Mouse (Mus musculus): ENCODE measurements around the gene Ska2. TPM values are rescaled to one million over a fixed set of nuclear protein-coding genes. Genes with fewer than 3 reads are reported as not detected.

Ska2 gene
- polyA plus RNA-seq, 1 experiment, result 4.9 TPM

DNA sequence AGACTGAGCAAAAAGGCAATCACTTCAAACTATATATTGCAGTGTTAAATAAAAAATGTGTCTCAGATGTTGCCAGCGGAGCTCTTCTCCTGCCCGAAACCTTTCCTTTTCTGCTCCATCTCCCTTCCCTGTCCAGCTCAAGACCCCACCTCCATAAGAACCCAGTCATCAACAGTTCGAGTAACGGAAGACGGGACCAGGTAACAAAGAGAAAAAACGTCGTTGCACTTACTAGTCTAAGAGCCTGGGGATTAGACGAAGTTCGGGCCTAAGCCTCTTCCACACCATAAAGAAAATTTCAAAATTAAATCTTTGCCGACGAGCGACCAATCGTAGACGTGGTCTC, 652 bp upstream of the Ska2 start, which contains the start of gene Prr11:
Gene Prr11, minus strand, starts transcription at position 300 of the 346 bp plus-strand sequence.
- under 1% methylated on average over 14 of the region's 14 CpGs for WGBS
- no peak for DNase-seq
- peaks cover 5% of the 10 kb centered on the region; the same call in 1 of the 2 replicates for H3K4me1 ChIP-seq (ENCODE audit: control insufficient read depth, insufficient read depth, low read length)
- peak within 1 kb of the TSS; percentile 88 for H3K4me3 ChIP-seq (replicated peaks; ENCODE audit: extremely low read depth, low read depth, low read length)
- TF ChIP-seq POLR2A (IDR thresholded peaks at IDR 0.05; ENCODE audit: borderline replicate concordance, extremely low read depth, low read depth, low read length), result no peak
- TF ChIP-seq CTCF (IDR thresholded peaks at IDR 0.05; ENCODE audit: insufficient read depth, low read length), result no peak

- H3K4me3 ChIP-seq (replicated peaks; ENCODE audit: extremely low read depth, low read depth, low read length), result peak overlapping the region; percentile 88
- peak; percentile 49 for DNase-seq
- under 1% methylated on average over 42 of the region's 42 CpGs for WGBS
- no peak for TF ChIP-seq CTCF (IDR thresholded peaks at IDR 0.05; ENCODE audit: insufficient read depth, low read length)
- TF ChIP-seq POLR2A (IDR thresholded peaks at IDR 0.05; ENCODE audit: borderline replicate concordance, extremely low read depth, low read depth, low read length), result peak; percentile 18; the same call in 1 of the 2 replicates
- peaks cover 5% of the 10 kb centered on the region; the same call in 1 of the 2 replicates for H3K4me1 ChIP-seq (ENCODE audit: control insufficient read depth, insufficient read depth, low read length)
Measured at GRCm38 (mm10) chr11:87109519-87110171, 611 bp downstream of the Ska2 start.

- H3K4me3 ChIP-seq (replicated peaks; ENCODE audit: extremely low read depth, low read depth, low read length), result peak overlapping the region; percentile 88
- no peak for TF ChIP-seq CTCF (IDR thresholded peaks at IDR 0.05; ENCODE audit: insufficient read depth, low read length)
- TF ChIP-seq POLR2A (IDR thresholded peaks at IDR 0.05; ENCODE audit: borderline replicate concordance, extremely low read depth, low read depth, low read length), result no peak
- peaks cover 5% of the 10 kb centered on the region; the same call in 1 of the 2 replicates for H3K4me1 ChIP-seq (ENCODE audit: control insufficient read depth, insufficient read depth, low read length)
- DNase-seq, result no peak
- 7% methylated on average over 9 of the region's 9 CpGs for WGBS
Measured at GRCm38 (mm10) chr11:87110172-87110909, 1.3 kb downstream of the Ska2 start.

DNA sequence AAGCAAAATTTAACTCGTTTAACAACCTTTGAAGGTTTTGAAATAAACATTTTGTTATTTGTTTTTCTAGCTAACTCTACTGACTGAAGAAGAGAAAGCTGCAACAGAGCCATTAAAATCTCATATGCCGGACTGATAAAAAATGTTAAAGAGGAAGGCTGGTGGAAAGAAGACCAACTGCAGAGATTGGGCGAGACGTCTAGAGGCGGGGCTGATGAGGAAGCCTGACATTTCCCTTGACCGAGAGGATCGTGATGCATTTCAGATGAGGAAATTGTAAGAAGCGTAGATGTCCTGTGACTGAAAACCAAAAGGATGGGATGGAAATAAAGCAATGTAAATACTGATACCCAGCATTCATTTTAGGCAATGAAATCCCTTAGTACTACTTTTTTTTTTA, 12.8 kb downstream of the Ska2 start:
- 60% methylated on average over 8 of the region's 8 CpGs for WGBS
- TF ChIP-seq POLR2A (IDR thresholded peaks at IDR 0.05; ENCODE audit: borderline replicate concordance, extremely low read depth, low read depth, low read length) (no peak), CTCF (IDR thresholded peaks at IDR 0.05; ENCODE audit: insufficient read depth, low read length) (no peak)
- no peak overlapping the region for H3K4me3 ChIP-seq (replicated peaks; ENCODE audit: extremely low read depth, low read depth, low read length)
- H3K4me1 ChIP-seq (ENCODE audit: control insufficient read depth, insufficient read depth, low read length), result no peaks in the 10 kb centered on the region; the same call in 1 of the 2 replicates
- no peak for DNase-seq

GRCm38 (mm10) chr11:87125562-87125961, 16.5 kb downstream of the Ska2 start:
- TF ChIP-seq POLR2A (IDR thresholded peaks at IDR 0.05; ENCODE audit: borderline replicate concordance, extremely low read depth, low read depth, low read length), result no peak
- no peak for TF ChIP-seq CTCF (IDR thresholded peaks at IDR 0.05; ENCODE audit: insufficient read depth, low read length)
- H3K4me3 ChIP-seq (replicated peaks; ENCODE audit: extremely low read depth, low read depth, low read length), result no peak overlapping the region
- WGBS, result 56% methylated on average over 4 of the region's 4 CpGs
- no peaks in the 10 kb centered on the region; the same call in 1 of the 2 replicates for H3K4me1 ChIP-seq (ENCODE audit: control insufficient read depth, insufficient read depth, low read length)
- no peak for DNase-seq

GRCm38 (mm10) chr11:87126281-87126823, 17.3 kb downstream of the Ska2 start:
- WGBS, result 1% methylated on average over 12 of the region's 12 CpGs
- Histone ChIP-seq H3K4me3 (replicated peaks; ENCODE audit: extremely low read depth, low read depth, low read length) (peak overlapping the region; percentile 67), H3K4me1 (ENCODE audit: control insufficient read depth, insufficient read depth, low read length) (no peaks in the 10 kb centered on the region; the same call in 1 of the 2 replicates)
- no peak for TF ChIP-seq CTCF (IDR thresholded peaks at IDR 0.05; ENCODE audit: insufficient read depth, low read length)
- no peak for TF ChIP-seq POLR2A (IDR thresholded peaks at IDR 0.05; ENCODE audit: borderline replicate concordance, extremely low read depth, low read depth, low read length)
- DNase-seq, result no peak

DNA sequence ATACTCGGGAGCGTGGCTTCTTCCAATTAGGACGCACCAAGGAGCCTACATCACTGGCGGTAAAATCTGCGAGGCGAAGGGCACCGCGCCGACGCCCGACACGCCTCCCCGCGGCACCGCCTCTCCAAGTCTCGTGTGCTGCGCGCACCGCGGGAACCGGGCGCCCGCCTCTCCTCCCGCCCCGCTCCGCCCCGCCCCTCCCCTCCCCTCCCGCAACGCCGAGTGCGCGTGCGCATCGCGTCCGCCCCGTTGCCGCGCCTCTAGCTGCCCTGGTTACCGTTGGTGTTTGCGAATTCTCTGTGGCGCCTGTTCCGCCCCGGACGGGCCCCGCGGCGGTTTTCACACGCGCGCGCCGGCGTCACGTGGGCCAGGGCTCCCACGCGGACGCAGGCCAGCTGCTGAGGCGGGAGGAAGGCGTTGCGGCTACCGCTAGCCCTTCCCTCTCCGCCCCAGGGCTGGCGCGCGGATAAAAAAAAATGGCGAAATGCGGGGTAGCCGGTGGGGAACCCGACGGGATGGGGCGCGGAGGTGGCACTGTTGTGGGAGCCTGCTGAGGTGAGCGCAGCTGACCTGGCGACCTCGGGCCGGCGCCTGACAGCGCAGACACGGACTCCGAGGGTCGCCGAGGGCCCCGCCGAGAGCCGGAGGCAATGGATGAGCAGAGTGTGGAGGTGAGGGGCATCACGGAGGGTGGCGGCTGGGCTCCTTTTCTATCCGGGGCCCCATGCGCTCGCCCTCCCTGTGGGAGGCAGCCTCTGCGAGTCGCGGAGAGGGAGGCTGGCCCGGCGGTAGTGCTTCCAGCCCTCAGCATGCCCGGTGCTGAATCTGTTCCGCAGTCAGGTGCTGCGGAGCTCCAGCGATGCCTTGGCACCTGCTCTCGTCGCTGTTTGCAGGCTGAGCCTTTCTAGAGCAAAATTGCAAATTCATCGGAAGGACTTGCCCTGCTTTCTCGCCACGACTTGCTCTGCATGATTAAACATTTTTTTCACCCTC, 18.1 kb downstream of the Ska2 start, which contains the start of gene Trim37:
Gene Trim37, plus strand, starts transcription at position 254 of the 993 bp plus-strand sequence.
- H3K4me1 ChIP-seq (ENCODE audit: control insufficient read depth, insufficient read depth, low read length), result no peaks in the 10 kb centered on the region; the same call in 1 of the 2 replicates
- WGBS, result under 1% methylated on average over 101 of the region's 105 CpGs
- peak; percentile 40; the same call in 1 of the 2 replicates for TF ChIP-seq POLR2A (IDR thresholded peaks at IDR 0.05; ENCODE audit: borderline replicate concordance, extremely low read depth, low read depth, low read length)
- TF ChIP-seq CTCF (IDR thresholded peaks at IDR 0.05; ENCODE audit: insufficient read depth, low read length), result no peak
- H3K4me3 ChIP-seq (replicated peaks; ENCODE audit: extremely low read depth, low read depth, low read length), result peak within 1 kb of the TSS; percentile 70
- peak; percentile 80 for DNase-seq

- H3K4me3 ChIP-seq (replicated peaks; ENCODE audit: extremely low read depth, low read depth, low read length), result no peak overlapping the region
- no peaks in the 10 kb centered on the region for H3K4me1 ChIP-seq (ENCODE audit: control insufficient read depth, insufficient read depth, low read length)
- no peak for TF ChIP-seq CTCF (IDR thresholded peaks at IDR 0.05; ENCODE audit: insufficient read depth, low read length)
- no peak for TF ChIP-seq POLR2A (IDR thresholded peaks at IDR 0.05; ENCODE audit: borderline replicate concordance, extremely low read depth, low read depth, low read length)
- WGBS, result 91% methylated on average over 4 of the region's 4 CpGs
- no peak for DNase-seq
Measured at GRCm38 (mm10) chr11:87136233-87136632, 27.2 kb downstream of the Ska2 start.

Measured in lung, adult 2 months (tissue).